Mouse (Mus musculus) kidney, adult 2 months (tissue): ENCODE results near the gene Omp.

Source experiments
- CTCF ChIP-seq: fragments of 200-500 bp; conservative IDR thresholded peaks from 2 replicates; pipeline ENCODE4 v1.5.1; 2011; ENCODE audit warnings: low read depth, mild to moderate bottlenecking, control low read depth, low read length, moderate library complexity, mixed read lengths; ENCODE audit not compliant: insufficient read depth, insufficient read length
- POLR2A ChIP-seq: fragments of 200-500 bp; IDR thresholded peaks from one replicate; pipeline ENCODE4 v1.6.1; 2011; ENCODE audit warnings: low read depth, low read length, control low read depth

DNA sequence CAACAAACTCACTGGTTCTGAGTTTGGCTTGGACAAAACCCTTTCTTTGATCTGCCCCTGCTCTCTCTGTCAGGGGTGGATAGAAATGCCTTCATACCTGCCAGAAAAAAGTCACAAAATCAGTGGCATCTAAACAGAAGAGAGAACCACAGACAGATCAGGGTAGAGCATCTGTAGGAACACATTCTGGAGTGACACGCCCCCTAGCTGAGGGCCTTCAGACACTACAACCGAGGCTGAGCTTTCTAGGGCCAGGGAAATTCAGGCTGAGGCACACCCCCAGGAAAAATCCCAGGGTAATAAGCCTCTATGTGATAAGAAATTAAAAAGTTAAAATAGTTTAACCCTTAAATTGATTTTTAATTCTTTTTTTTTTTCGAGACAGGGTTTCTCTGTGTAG, 8.0 kb upstream of the Omp start:
- no peak for TF ChIP-seq POLR2A
- TF ChIP-seq CTCF: 0 out of 2 replicates have a peak, but pooled peaks have one; percentile 29
